Mouse (Mus musculus) Muller cell, postnatal 12 days (primary cell): ENCODE measurements around the gene Gpr141.

Experiments used
- DNase-seq: peaks from one replicate; pipeline ENCODE4 v3.0.0-alpha.2; 2015; ENCODE audit errors: inconsistent ontology term

The Gpr141 gene

DNA sequence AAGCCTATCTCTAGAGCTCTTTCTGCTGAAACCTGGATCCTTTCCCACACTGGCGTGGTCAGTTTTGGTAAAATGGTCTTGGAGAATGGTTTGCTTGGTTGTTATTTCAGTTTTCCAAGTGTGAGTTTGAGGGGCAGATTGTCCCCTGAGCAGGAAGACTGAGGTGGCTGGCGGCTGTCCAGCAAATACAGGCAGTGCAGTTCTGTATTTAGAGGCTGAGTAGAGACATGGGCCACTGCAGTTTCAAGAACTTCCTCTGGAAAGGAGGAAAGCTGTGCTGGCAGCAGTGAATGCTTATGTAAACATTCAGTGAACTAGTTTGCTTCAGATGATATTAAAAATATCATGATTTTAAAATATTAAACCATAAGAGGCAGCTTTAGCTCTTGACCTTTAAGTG is 93.2 kb downstream of the Gpr141 start:
- no peak for DNase-seq

GRCm38 (mm10) chr13:19718954-19719353 is 105.1 kb downstream of the Gpr141 start:
- DNase-seq = peak; percentile 27

- DNase-seq = peak; percentile 14
These were observed 106.9 kb downstream of the Gpr141 start for GRCm38 (mm10) chr13:19717201-19717600.

DNA sequence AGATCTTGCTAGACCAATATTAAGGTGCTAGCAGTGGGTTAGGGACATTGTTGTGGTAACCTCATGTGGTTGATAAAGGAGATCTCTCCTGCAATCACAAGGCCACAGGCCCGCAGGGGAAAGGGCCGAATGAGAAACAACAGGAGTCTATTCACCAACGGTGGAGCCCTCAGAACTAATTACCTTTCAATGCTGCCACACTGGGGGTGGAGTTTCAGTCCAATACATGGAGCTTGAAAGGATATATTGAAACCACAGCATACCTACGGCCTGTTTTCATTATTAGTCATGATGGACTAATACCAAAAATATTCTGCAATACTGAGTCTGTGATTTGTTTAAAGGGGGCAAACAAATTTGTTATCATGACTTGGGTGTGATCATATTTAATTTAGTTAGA is 120.3 kb downstream of the Gpr141 start:
- peak; percentile 85 for DNase-seq

DNA sequence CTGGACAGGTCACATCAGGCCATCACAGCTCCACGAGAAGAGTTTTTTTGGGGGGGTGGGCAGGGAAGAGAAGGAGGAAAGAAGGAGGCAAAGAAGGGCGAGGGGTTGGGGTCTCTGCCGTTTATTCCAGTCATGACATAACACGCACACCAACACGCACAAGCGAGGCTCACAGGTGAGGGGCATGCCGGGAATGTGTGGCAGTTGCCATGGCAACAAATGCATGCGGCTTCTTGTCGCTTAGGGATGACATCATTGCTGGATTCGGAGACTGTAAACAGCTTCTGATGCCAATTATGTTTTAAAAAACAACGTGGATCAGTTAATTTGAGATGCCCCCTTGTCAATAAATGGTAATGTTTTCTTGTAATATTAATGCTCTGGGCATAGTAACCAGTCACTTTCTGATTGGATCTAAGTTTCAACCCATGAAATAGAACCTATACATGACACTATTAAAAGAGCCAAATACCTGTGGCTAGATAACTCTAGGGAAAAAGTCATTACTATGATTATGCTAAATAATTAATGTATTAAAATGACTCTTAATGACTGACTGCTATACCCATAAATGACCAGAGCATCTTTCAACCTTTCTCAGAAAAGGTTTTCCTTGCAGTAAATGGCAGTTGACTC is 122.5 kb downstream of the Gpr141 start:
- no peak for DNase-seq

- peak; percentile 44 for DNase-seq
These were observed 123.2 kb downstream of the Gpr141 start for GRCm38 (mm10) chr13:19700733-19701442.
